Mouse (Mus musculus) testis, postnatal 14 days (tissue): ENCODE results near the gene Dnajc21.

ENCODE experiments used
- DNase-seq: peaks from one replicate; pipeline ENCODE4 v3.0.0; 2021; ENCODE audit warnings: low spot score

Dnajc21 gene

GRCm38 (mm10) chr15:10436893-10437292 is 33.4 kb downstream of the Dnajc21 start:
- DNase-seq = no peak

GRCm38 (mm10) chr15:10426545-10427266 is 43.6 kb downstream of the Dnajc21 start:
- no peak for DNase-seq

DNA sequence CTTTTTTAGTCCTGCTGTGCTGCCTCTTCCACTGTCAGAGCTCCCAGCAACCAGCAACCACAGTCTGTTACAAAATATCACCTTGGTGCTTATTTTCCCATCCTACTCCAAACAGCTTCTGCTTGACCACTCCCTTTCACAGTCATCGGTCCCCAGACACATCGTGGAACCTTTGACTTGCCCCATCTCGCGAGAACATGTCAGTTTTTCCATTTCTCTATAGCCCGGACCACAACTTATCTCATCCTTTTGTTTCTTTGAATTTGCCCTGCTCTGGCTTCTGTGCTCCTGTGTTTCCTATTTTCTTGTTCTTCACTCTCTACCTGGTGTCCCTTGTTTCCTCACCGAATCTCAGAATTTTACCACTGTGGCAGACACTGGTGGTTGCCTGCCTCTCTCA is 44.2 kb downstream of the Dnajc21 start:
- DNase-seq = no peak

GRCm38 (mm10) chr15:10421785-10422144 is 48.6 kb downstream of the Dnajc21 start:
- no peak for DNase-seq

- DNase-seq = no peak
Measured at GRCm38 (mm10) chr15:10421138-10421784, 49.1 kb downstream of the Dnajc21 start.

DNA sequence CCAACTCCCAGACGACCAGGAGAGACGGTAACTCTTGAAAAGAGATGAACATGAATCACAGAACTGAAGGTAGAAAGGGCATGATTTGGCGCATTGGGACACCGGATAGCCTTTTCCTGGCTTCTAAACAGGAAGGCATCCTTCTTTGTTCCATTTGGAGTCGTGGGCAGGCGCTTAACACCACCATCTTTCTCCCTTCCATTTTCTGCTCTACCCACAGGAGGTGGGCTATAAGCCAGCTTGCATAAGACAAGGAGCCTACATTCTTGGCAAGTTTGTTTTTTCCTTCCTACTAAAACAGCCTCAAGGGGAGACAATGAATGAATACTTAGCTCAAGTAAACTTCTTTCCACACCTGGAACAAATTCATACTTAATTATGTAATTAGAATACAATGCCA is 56.7 kb downstream of the Dnajc21 start:
- no peak for DNase-seq

- DNase-seq = no peak
Measured at GRCm38 (mm10) chr15:10410881-10411280, 59.4 kb downstream of the Dnajc21 start.

DNA sequence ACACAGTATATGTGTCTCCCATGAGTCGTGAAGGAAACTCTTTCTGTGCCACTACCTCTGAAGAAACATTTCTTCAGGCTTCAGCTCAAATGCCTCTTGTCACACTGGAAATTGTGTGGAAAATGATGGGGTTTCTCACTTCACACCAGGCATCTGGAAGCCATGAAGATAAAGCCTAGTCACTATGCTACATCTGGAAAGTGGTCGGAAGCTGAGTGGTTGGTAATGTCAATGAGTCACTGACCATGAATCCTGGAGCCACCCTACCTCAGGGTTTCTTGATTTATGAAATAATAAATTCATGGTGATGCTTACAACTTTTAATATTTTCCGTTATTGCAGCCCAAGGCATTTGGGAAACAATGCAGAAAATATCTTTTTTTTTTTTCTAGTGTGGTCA is 60.5 kb downstream of the Dnajc21 start:
- DNase-seq = no peak

DNA sequence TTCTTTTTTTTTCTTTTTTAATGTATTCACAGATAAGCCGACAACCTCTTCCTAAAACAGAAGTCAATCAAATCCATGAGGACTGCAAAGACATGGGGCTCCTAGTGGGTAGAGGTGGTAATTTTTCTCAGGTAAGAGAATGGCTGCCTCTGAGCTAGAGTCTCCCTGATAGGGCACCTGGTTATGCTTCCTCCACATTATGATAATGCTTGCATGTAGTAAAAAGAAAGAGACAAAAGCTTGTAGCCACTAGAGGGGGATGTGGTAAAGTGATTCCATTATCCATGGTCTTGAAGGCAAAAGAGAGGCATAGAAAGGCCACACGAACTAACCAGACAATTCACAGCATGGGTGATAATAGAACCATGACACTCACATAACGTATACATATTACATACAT is 69.9 kb downstream of the Dnajc21 start:
- no peak for DNase-seq

GRCm38 (mm10) chr15:10399795-10400194 is 70.5 kb downstream of the Dnajc21 start:
- DNase-seq = no peak
